Mouse (Mus musculus): ENCODE measurements around the gene Osbp2. TPM values are rescaled to one million over a fixed set of nuclear protein-coding genes. Genes with fewer than 3 reads are reported as not detected.

Gene Osbp2
- polyA plus RNA-seq, 1 experiment from 2014 or later, result 0.34 TPM

- peaks cover 11% of the 10 kb centered on the region for H3K4me1 ChIP-seq
- H3K27ac ChIP-seq, result peak overlapping the region; percentile 92
- H3K36me3 ChIP-seq, result peaks cover 32% of the 10 kb centered on the region
- H3K9me3 ChIP-seq (replicated peaks), result no peaks in the 10 kb centered on the region
- no peak for DNase-seq (ENCODE audit: low spot score)
- no peaks in the 10 kb centered on the region for H3K27me3 ChIP-seq (ENCODE audit: low read depth, poor library complexity, severe bottlenecking)
- 3% methylated on average over 10 of the region's 10 CpGs for WGBS
- H3K4me3 ChIP-seq, result peak overlapping the region; percentile 66
Observed at GRCm38 (mm10) chr11:3895458-3895857, 31.8 kb upstream of the Osbp2 start.

GRCm38 (mm10) chr11:3894406-3895281, 30.9 kb upstream of the Osbp2 start, which contains the start of the genes 4921536K21Rik and Dusp18:
Gene 4921536K21Rik (minus strand): TSS chr11:3895098.
Gene Dusp18 (plus strand): TSS chr11:3895240.
- DNase-seq (ENCODE audit: low spot score), result peak; percentile 97
- H3K27ac ChIP-seq, result peak within 1 kb of the TSS; percentile 92
- H3K4me3 ChIP-seq, result peak within 1 kb of the TSS; percentile 66
- no peaks in the 10 kb centered on the region for H3K27me3 ChIP-seq (ENCODE audit: low read depth, poor library complexity, severe bottlenecking)
- peaks cover 32% of the 10 kb centered on the region for H3K36me3 ChIP-seq
- WGBS, result 5% methylated on average over 46 of the region's 46 CpGs
- no peaks in the 10 kb centered on the region for H3K9me3 ChIP-seq (replicated peaks)
- peaks cover 11% of the 10 kb centered on the region for H3K4me1 ChIP-seq

- H3K27me3 ChIP-seq (ENCODE audit: low read depth, poor library complexity, severe bottlenecking), result no peaks in the 10 kb centered on the region
- H3K9me3 ChIP-seq (replicated peaks), result no peaks in the 10 kb centered on the region
- peaks cover 25% of the 10 kb centered on the region for H3K36me3 ChIP-seq
- no peak for DNase-seq (ENCODE audit: low spot score)
- WGBS, result 81% methylated on average over 6 of the region's 6 CpGs
- H3K27ac ChIP-seq, result no peak overlapping the region; the same call in 1 of the 2 replicates
- H3K4me1 ChIP-seq, result peaks cover 11% of the 10 kb centered on the region
- peak overlapping the region; percentile 66 for H3K4me3 ChIP-seq
Observed at GRCm38 (mm10) chr11:3893970-3894369, 30.3 kb upstream of the Osbp2 start.

- 82% methylated on average over 5 of the region's 5 CpGs for WGBS
- Histone ChIP-seq H3K27ac (no peak overlapping the region), H3K27me3 (ENCODE audit: low read depth, poor library complexity, severe bottlenecking) (no peaks in the 10 kb centered on the region), H3K36me3 (no peaks in the 10 kb centered on the region), H3K9me3 (replicated peaks) (no peaks in the 10 kb centered on the region), H3K4me3 (no peak overlapping the region), H3K4me1 (peaks cover 6% of the 10 kb centered on the region)
- DNase-seq (ENCODE audit: low spot score), result no peak
Observed at GRCm38 (mm10) chr11:3887331-3887730, 23.6 kb upstream of the Osbp2 start.

GRCm38 (mm10) chr11:3883711-3884110, 20.0 kb upstream of the Osbp2 start:
- H3K27me3 ChIP-seq (ENCODE audit: low read depth, poor library complexity, severe bottlenecking), result no peaks in the 10 kb centered on the region
- no peak for DNase-seq (ENCODE audit: low spot score)
- H3K36me3 ChIP-seq, result no peaks in the 10 kb centered on the region
- peaks cover 6% of the 10 kb centered on the region for H3K4me1 ChIP-seq
- WGBS, result 97% methylated on average over 3 of the region's 3 CpGs
- H3K27ac ChIP-seq, result no peak overlapping the region
- H3K9me3 ChIP-seq (replicated peaks), result no peaks in the 10 kb centered on the region
- H3K4me3 ChIP-seq, result no peak overlapping the region

- Histone ChIP-seq H3K36me3 (no peaks in the 10 kb centered on the region), H3K27me3 (ENCODE audit: low read depth, poor library complexity, severe bottlenecking) (no peaks in the 10 kb centered on the region), H3K27ac (no peak overlapping the region), H3K9me3 (replicated peaks) (no peaks in the 10 kb centered on the region), H3K4me1 (peaks cover 1% of the 10 kb centered on the region; the same call in 1 of the 2 replicates), H3K4me3 (no peak overlapping the region)
- peak; percentile 84 for DNase-seq (ENCODE audit: low spot score)
- 40% methylated on average over 2 of the region's 2 CpGs for WGBS
Observed at GRCm38 (mm10) chr11:3879836-3880235, 16.1 kb upstream of the Osbp2 start.

GRCm38 (mm10) chr11:3878660-3879059, 15.0 kb upstream of the Osbp2 start:
- no peaks in the 10 kb centered on the region for H3K4me1 ChIP-seq
- H3K27me3 ChIP-seq (ENCODE audit: low read depth, poor library complexity, severe bottlenecking), result no peaks in the 10 kb centered on the region
- 84% methylated on average over 7 of the region's 7 CpGs for WGBS
- no peaks in the 10 kb centered on the region for H3K36me3 ChIP-seq
- H3K4me3 ChIP-seq, result no peak overlapping the region
- DNase-seq (ENCODE audit: low spot score), result no peak
- H3K9me3 ChIP-seq (replicated peaks), result no peaks in the 10 kb centered on the region
- no peak overlapping the region for H3K27ac ChIP-seq

- Histone ChIP-seq H3K4me1 (no peaks in the 10 kb centered on the region), H3K27ac (no peak overlapping the region), H3K36me3 (no peaks in the 10 kb centered on the region), H3K4me3 (no peak overlapping the region), H3K9me3 (replicated peaks) (no peaks in the 10 kb centered on the region), H3K27me3 (ENCODE audit: low read depth, poor library complexity, severe bottlenecking) (no peaks in the 10 kb centered on the region)
- WGBS, result 82% methylated on average over 6 of the region's 6 CpGs
- no peak for DNase-seq (ENCODE audit: low spot score)
Observed at GRCm38 (mm10) chr11:3876419-3876818, 12.7 kb upstream of the Osbp2 start.

GRCm38 (mm10) chr11:3864343-3864742, 640 bp upstream of the Osbp2 start:
- H3K27ac ChIP-seq, result peak overlapping the region; percentile 70
- DNase-seq (ENCODE audit: low spot score), result no peak
- H3K9me3 ChIP-seq (replicated peaks), result no peaks in the 10 kb centered on the region
- H3K4me1 ChIP-seq, result peaks cover 13% of the 10 kb centered on the region
- H3K27me3 ChIP-seq (ENCODE audit: low read depth, poor library complexity, severe bottlenecking), result peaks cover 52% of the 10 kb centered on the region
- 30% methylated on average over 6 of the region's 6 CpGs for WGBS
- H3K36me3 ChIP-seq, result no peaks in the 10 kb centered on the region
- H3K4me3 ChIP-seq, result peak overlapping the region; percentile 61

GRCm38 (mm10) chr11:3862661-3863453, 846 bp downstream of the Osbp2 start:
- H3K4me1 ChIP-seq, result peaks cover 13% of the 10 kb centered on the region

GRCm38 (mm10) chr11:3860361-3860760, 3.3 kb downstream of the Osbp2 start:
- Histone ChIP-seq H3K4me1 (peaks cover 13% of the 10 kb centered on the region), H3K27ac (no peak overlapping the region), H3K27me3 (ENCODE audit: low read depth, poor library complexity, severe bottlenecking) (peaks cover 37% of the 10 kb centered on the region), H3K4me3 (no peak overlapping the region), H3K36me3 (no peaks in the 10 kb centered on the region), H3K9me3 (replicated peaks) (no peaks in the 10 kb centered on the region)
- DNase-seq (ENCODE audit: low spot score), result no peak
- WGBS, result 79% methylated on average over 4 of the region's 4 CpGs

More at GRCm38 (mm10) chr11:3862661-3863453, 846 bp downstream of the Osbp2 start:
- 75% methylated on average over 19 of the region's 19 CpGs for WGBS
- H3K27me3 ChIP-seq (ENCODE audit: low read depth, poor library complexity, severe bottlenecking), result peaks cover 52% of the 10 kb centered on the region
- no peaks in the 10 kb centered on the region for H3K9me3 ChIP-seq (replicated peaks)
- no peaks in the 10 kb centered on the region for H3K36me3 ChIP-seq
- peak overlapping the region; percentile 61 for H3K4me3 ChIP-seq
- no peak overlapping the region for H3K27ac ChIP-seq
- DNase-seq (ENCODE audit: low spot score), result no peak

GRCm38 (mm10) chr11:3859778-3860177, 3.9 kb downstream of the Osbp2 start:
- no peaks in the 10 kb centered on the region for H3K36me3 ChIP-seq
- 93% methylated on average over 4 of the region's 4 CpGs for whole genome bisulfite sequencing
- peaks cover 33% of the 10 kb centered on the region for H3K27me3 ChIP-seq (ENCODE audit: low read depth, poor library complexity, severe bottlenecking)
- no peak for DNase-seq (ENCODE audit: low spot score)
- peaks cover 13% of the 10 kb centered on the region for H3K4me1 ChIP-seq
- H3K9me3 ChIP-seq (replicated peaks), result no peaks in the 10 kb centered on the region
- H3K4me3 ChIP-seq, result no peak overlapping the region
- no peak overlapping the region for H3K27ac ChIP-seq

GRCm38 (mm10) chr11:3857902-3858301, 5.8 kb downstream of the Osbp2 start:
- no peaks in the 10 kb centered on the region for H3K9me3 ChIP-seq (replicated peaks)
- 86% methylated on average over 5 of the region's 5 CpGs for WGBS
- H3K36me3 ChIP-seq, result no peaks in the 10 kb centered on the region
- H3K27ac ChIP-seq, result no peak overlapping the region
- H3K27me3 ChIP-seq (ENCODE audit: low read depth, poor library complexity, severe bottlenecking), result peaks cover 15% of the 10 kb centered on the region
- no peak overlapping the region for H3K4me3 ChIP-seq
- DNase-seq (ENCODE audit: low spot score), result no peak
- H3K4me1 ChIP-seq, result no peaks in the 10 kb centered on the region

Measured in limb, embryonic 10.5 days (tissue).